ENCODE assay signal across 11 mouse cellular contexts in the genomic region with DNA sequence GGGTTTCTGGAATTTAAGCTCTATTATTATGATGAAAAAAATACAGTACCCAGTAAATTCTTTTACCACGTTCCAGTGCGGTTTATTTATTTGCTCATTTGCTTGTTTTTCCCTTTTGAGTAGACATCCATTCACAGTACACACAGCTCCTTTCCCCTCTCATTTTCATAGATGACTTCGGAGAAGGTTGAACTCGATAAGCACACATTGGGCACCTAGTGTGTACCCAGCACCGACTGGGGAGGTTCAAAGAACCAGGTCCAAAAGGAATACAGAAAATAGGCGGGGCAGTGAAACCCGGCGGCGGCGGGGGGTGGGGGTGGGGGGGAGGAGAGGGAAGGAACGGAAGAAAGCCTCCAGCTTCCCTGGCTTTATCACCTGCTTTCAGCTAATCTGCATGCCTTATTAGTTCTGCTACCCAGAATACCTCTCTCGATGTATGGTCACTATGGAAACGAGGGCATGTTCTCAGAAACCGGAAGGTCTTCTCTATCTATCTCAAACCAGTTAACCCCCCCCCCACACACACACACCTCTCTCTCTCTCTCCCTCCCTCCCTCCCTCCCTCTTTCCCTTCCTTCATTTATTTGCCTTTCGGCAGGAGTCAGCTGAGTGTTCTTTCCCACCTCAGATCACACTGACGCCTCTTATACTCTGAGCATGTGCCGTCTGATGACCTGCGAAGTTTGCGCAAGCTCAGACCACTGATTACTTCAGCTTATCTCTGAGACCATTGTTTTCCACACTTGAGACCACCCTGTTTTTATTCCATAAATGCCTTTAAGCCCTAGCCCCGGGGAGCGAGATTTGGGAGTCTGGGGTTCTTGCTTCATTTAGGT. TPM values are rescaled to one million over a fixed set of nuclear protein-coding genes. Genes with fewer than 3 reads are reported as not detected.
DNase-seq lines count a peak whose midpoint lies in the region; ATAC-seq and TF ChIP-seq lines count a peak whose summit lies in the region.
"Had no signal": no experiment of that assay in that cellular context is flagged by ENCODE, and none has a peak within 500 bp of the region (broad histone marks: within the 10 kb centered on the region; RNA-seq: fewer than 3 reads in every experiment).

No protein-coding gene starts in this region.

- ATAC-seq in heart, embryonic 16.5 days (replicated peaks; ENCODE audit: extremely low read depth, insufficient read depth, low FRiP score) = no peak
- ATAC-seq in stomach, embryonic 16.5 days (ENCODE audit: insufficient read depth, low FRiP score) = no peak

- no peak overlapping the region for H3K9ac ChIP-seq in heart, embryonic 16.5 days (ENCODE audit: low read length)
- H3K9ac ChIP-seq in heart, adult 2 months (ENCODE audit: low read depth, low read length) = no peak overlapping the region
- no peak overlapping the region for H3K9ac ChIP-seq in stomach, embryonic 16.5 days (ENCODE audit: low read length)

- H3K9me3 ChIP-seq in heart, embryonic 16.5 days (replicated peaks; ENCODE audit: control insufficient read depth, low read length) = no peaks in the 10 kb centered on the region
- H3K9me3 ChIP-seq in limb, embryonic 10.5 days (replicated peaks) = no peaks in the 10 kb centered on the region
- no peaks in the 10 kb centered on the region for H3K9me3 ChIP-seq in stomach, embryonic 16.5 days (replicated peaks; ENCODE audit: control insufficient read depth, low read length)

- no peaks in the 10 kb centered on the region for H3K27me3 ChIP-seq in heart, embryonic 16.5 days (ENCODE audit: control insufficient read depth, insufficient read depth, low read length)
- H3K27me3 ChIP-seq in heart, adult 2 months (ENCODE audit: control insufficient read depth, insufficient read depth, low read length) = no peaks in the 10 kb centered on the region
- H3K27me3 ChIP-seq in testis, adult 2 months (ENCODE audit: control insufficient read depth, insufficient read depth, low read length) = no peaks in the 10 kb centered on the region
- no peaks in the 10 kb centered on the region for H3K27me3 ChIP-seq in limb, embryonic 10.5 days (ENCODE audit: low read depth, poor library complexity, severe bottlenecking)
- no peaks in the 10 kb centered on the region for H3K27me3 ChIP-seq in stomach, embryonic 16.5 days (ENCODE audit: control insufficient read depth, insufficient read depth, low read length)

- no peak for TF ChIP-seq EP300 in heart, adult 2 months (IDR thresholded peaks at IDR 0.05; ENCODE audit: insufficient read depth, low read depth, low read length)

- peaks cover 9% of the 10 kb centered on the region for H3K4me1 ChIP-seq in heart, embryonic 16.5 days (ENCODE audit: control insufficient read depth, insufficient read depth, low read length)
- peaks cover 7% of the 10 kb centered on the region for H3K4me1 ChIP-seq in heart, adult 2 months (ENCODE audit: control insufficient read depth, insufficient read depth, low read length)
- peaks cover 3% of the 10 kb centered on the region for H3K4me1 ChIP-seq in testis, adult 2 months (ENCODE audit: control insufficient read depth, insufficient read depth, low read length)
- peaks cover 23% of the 10 kb centered on the region for H3K4me1 ChIP-seq in limb, embryonic 10.5 days
- H3K4me1 ChIP-seq in stomach, embryonic 16.5 days (ENCODE audit: control insufficient read depth, insufficient read depth, low read length) = 0 out of 2 replicates have a peak, but pooled peaks cover 3% of the 10 kb centered on the region

- no peak for DNase-seq in heart, adult 2 months
- no peak for DNase-seq in testis, postnatal 14 days (ENCODE audit: low spot score)
- DNase-seq in limb, embryonic 10.5 days (ENCODE audit: low spot score) = no peak
- DNase-seq in cerebellum, adult 18-20 months = no peak
- no peak for DNase-seq in left cerebral cortex, postnatal 10 days (ENCODE audit: extremely low spot score in 1 of 2, low spot score in 2 of 2)
- DNase-seq: cerebellum, adult 11-12 months; lung, postnatal 14 days; thymus, postnatal 25 days had no signal

- H3K79me2 ChIP-seq in heart, adult 2 months (replicated peaks; ENCODE audit: control insufficient read depth, insufficient read depth, low read length) = no peaks in the 10 kb centered on the region

- no peak for TF ChIP-seq CTCF in heart, adult 2 months (IDR thresholded peaks at IDR 0.05)
- TF ChIP-seq CTCF in testis, adult 2 months (IDR thresholded peaks at IDR 0.05; ENCODE audit: control insufficient read depth, insufficient read depth, insufficient replicate concordance, low read depth, low read length) = no peak

- 23% methylated on average over 21 of the region's 21 CpGs for WGBS in heart, embryonic 16.5 days
- 28% methylated on average over 21 of the region's 21 CpGs for WGBS in heart, adult 2 months
- WGBS in limb, embryonic 10.5 days = 57% methylated on average over 21 of the region's 21 CpGs
- WGBS in stomach, embryonic 16.5 days = 23% methylated on average over 21 of the region's 21 CpGs

- intact Hi-C loops in heart, adult 2 months (cut with DNase I) = no loop called here
- intact Hi-C loops in left cerebral cortex, postnatal 10 days (cut with DNase I) = no loop called here

- peak overlapping the region; percentile 17 for H3K4me3 ChIP-seq in heart, embryonic 16.5 days (ENCODE audit: low read length)
- H3K4me3 ChIP-seq in heart, adult 2 months = no peak overlapping the region
- peak overlapping the region; percentile 62 for H3K4me3 ChIP-seq in testis, adult 2 months (ENCODE audit: control insufficient read depth, low read depth, low read length)
- H3K4me3 ChIP-seq in limb, embryonic 10.5 days = 0 out of 2 replicates have a peak overlapping the region, but pooled peaks have one; percentile 8
- H3K4me3 ChIP-seq in stomach, embryonic 16.5 days (replicated peaks; ENCODE audit: low read length) = peak overlapping the region; percentile 14; the same call in 1 of the 2 replicates

- no peaks in the 10 kb centered on the region for H3K36me3 ChIP-seq in heart, embryonic 16.5 days (ENCODE audit: control insufficient read depth, insufficient read depth)
- H3K36me3 ChIP-seq in heart, adult 2 months (ENCODE audit: control insufficient read depth, insufficient read depth, low read length) = no peaks in the 10 kb centered on the region
- no peaks in the 10 kb centered on the region for H3K36me3 ChIP-seq in testis, adult 2 months (ENCODE audit: control insufficient read depth, insufficient read depth, low read length)
- H3K36me3 ChIP-seq in limb, embryonic 10.5 days = no peaks in the 10 kb centered on the region
- H3K36me3 ChIP-seq in stomach, embryonic 16.5 days (ENCODE audit: control insufficient read depth, insufficient read depth, low read length) = no peaks in the 10 kb centered on the region

- peak overlapping the region; percentile 54 for H3K4me2 ChIP-seq in heart, embryonic 16.5 days (ENCODE audit: low read depth, low read length)
- peak overlapping the region; percentile 40; the same call in 1 of the 2 replicates for H3K4me2 ChIP-seq in stomach, embryonic 16.5 days (ENCODE audit: low read depth, low read length)

- TF ChIP-seq POLR2A in heart, adult 2 months (IDR thresholded peaks at IDR 0.05; ENCODE audit: insufficient read depth, low read depth, low read length) = no peak
- TF ChIP-seq POLR2A in testis, adult 2 months (IDR thresholded peaks at IDR 0.05; ENCODE audit: control insufficient read depth, low read depth, low read length) = no peak

- H3K27ac ChIP-seq in heart, embryonic 16.5 days (ENCODE audit: low read length) = no peak overlapping the region
- no peak overlapping the region for H3K27ac ChIP-seq in heart, adult 2 months
- no peak overlapping the region for H3K27ac ChIP-seq in testis, adult 2 months (ENCODE audit: control insufficient read depth, insufficient read depth, low read depth, low read length)
- no peak overlapping the region for H3K27ac ChIP-seq in limb, embryonic 10.5 days
- no peak overlapping the region for H3K27ac ChIP-seq in stomach, embryonic 16.5 days (ENCODE audit: low read length)

RNA-seq across cellular contexts. Expression of gene Map1b, which starts 25.3 kb away (rescaled TPM):
- 88.0 and 88.2 TPM in 2 replicates for polyA plus RNA-seq in heart, embryonic 16.5 days (2015; fragmentation: Nextera tagmentation; extraction: Ambion mirVana)
- 10 to 100 TPM; 10.2 to 14.6 TPM for total RNA-seq in heart, adult 2 months (2021)
- 2.1 and 3.5 TPM in 2 replicates for polyA plus RNA-seq in heart, adult 2 months (2012; rRNA removed)
- 4.2 and 5.6 TPM in 2 replicates for polyA plus RNA-seq in testis, adult 2 months (2012; rRNA removed)
- polyA plus RNA-seq in limb, embryonic 10.5 days (2016; fragmentation: Nextera tagmentation; extraction: Ambion mirVana) = 60.1 and 64.6 TPM in 2 replicates
- polyA plus RNA-seq in stomach, embryonic 16.5 days (2015; fragmentation: Nextera tagmentation; extraction: Ambion mirVana) = 126 and 134 TPM in 2 replicates
- total RNA-seq in left cerebral cortex, postnatal 10 days (2021) = 1,000 to 10,000 TPM; 1,022 to 1,154 TPM
